Mouse (Mus musculus): ENCODE measurements around the gene Baat. TPM values are rescaled to one million over a fixed set of nuclear protein-coding genes. Genes with fewer than 3 reads are reported as not detected.
"Not testable (repeated sequence)": the region's sequence is repeated elsewhere in the genome, so short reads cannot be mapped to it uniquely, and the experiment has no call there.

Baat gene
- polyA plus RNA-seq, 2 experiments: 0.47 to 0.86 TPM

DNA sequence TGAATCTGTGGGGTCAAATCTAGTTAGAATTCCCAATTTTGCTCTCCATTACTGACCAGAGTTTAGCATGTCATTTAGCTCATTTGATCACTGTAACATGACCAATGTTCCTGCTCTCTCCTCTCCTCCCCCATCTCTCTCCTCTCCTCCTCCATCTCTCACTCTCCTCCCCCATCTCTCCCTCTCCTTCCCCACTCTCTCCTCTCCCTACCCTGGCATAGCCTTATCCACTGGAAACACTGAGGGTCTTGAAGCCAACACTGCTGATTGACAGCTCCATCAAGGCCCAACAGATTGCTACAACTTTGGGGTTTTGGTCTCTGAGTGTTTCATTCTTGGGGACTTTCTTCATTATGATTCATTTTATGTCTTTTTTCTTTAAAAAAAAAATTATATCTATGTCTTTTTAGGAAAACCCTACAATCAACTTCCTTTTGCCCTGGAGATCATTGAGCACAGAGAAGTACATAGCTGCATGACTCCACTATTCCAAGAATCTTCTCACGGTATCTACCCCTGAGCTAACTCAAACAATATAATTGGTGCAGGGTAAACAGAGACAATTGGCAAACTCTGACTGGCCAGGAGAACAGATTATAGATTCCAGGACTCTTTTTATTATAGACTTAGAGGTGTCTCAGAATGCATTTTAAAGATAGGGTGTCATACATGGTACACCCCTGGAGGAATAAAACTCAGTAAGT is 54.4 kb downstream of the Baat start:
- Histone ChIP-seq H3K36me3 (replicated peaks; ENCODE audit: control insufficient read depth, insufficient read depth, low read depth) (no peaks in the 10 kb centered on the region), H3K4me2 (ENCODE audit: low read depth) (peak overlapping the region; percentile 29), H3K9ac (replicated peaks) (no peak overlapping the region; the same call in 1 of the 2 replicates), H3K27me3 (ENCODE audit: control insufficient read depth, insufficient read depth, low read length) (no peaks in the 10 kb centered on the region), H3K4me1 (replicated peaks; ENCODE audit: control insufficient read depth in 2 of 2, insufficient read depth in 2 of 2, low read length in 1 of 2) (peaks cover 12 to 22% of the 10 kb centered on the region in 2 experiments), H3K9me3 (ENCODE audit: control insufficient read depth, low read length) (no peaks in the 10 kb centered on the region), H3K27ac (peak overlapping the region; percentile 55), H3K4me3 (ENCODE audit: insufficient read depth in 1 of 2, low read depth in 2 of 2, low read length in 2 of 2) (no peak overlapping the region)
- 51% methylated on average over 1 of the region's 1 CpGs for WGBS (ENCODE audit: insufficient replicate concordance)
- peak; percentile 62 for ATAC-seq (ENCODE audit: insufficient read depth)
- no peak for DNase-seq (ENCODE audit: low read depth in 3 of 3, low spot score in 3 of 3)
- TF ChIP-seq EP300 (IDR thresholded peaks at IDR 0.05; ENCODE audit: low read depth) (no peak), CTCF (IDR thresholded peaks at IDR 0.05; ENCODE audit: low read depth) (no peak)

DNA sequence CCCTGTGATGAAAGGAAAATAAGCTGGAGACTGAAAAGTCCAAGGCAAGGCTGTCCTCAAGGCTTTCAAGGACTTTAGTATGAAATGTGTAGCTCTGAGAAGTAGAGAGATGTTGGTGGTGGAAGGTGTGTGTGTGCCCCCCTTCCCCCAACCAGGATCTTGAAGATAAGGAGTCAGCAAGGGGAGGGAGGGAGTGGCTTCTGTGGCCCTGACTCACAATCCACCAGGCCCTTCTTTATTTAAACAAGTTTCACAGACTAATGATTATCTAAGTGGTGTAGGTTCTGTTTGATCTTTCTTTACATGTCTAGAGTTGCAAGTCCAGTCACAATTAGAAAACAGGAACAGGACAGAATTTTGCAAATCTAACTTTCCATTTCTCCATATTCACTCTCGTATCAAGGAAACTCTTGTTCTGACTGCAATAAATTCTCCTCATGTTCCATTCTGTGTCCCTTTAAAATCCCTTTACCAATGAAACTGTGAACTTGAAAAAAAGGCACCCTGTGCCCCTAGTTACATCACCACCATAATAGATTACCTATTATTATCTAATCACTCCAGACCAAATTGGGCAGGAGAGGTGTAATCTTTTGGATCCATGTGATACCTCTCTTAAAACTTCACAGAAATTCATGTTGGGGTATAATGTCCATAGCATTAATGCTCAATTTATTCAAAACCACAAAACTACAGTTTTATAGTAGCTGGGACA is 55.1 kb downstream of the Baat start:
- not testable (repeated sequence) for H3K27me3 ChIP-seq (ENCODE audit: control insufficient read depth, insufficient read depth, low read length); H3K36me3 ChIP-seq (replicated peaks; ENCODE audit: control insufficient read depth, insufficient read depth, low read depth); DNase-seq (ENCODE audit: low read depth in 3 of 3, low spot score in 3 of 3); H3K4me3 ChIP-seq (ENCODE audit: insufficient read depth in 1 of 2, low read depth in 2 of 2, low read length in 2 of 2); H3K9ac ChIP-seq (replicated peaks); H3K9me3 ChIP-seq (ENCODE audit: control insufficient read depth, low read length)
- peak overlapping the region; percentile 29 for H3K4me2 ChIP-seq (ENCODE audit: low read depth)
- ATAC-seq (ENCODE audit: insufficient read depth): peak; percentile 83
- peaks cover 12 to 22% of the 10 kb centered on the region in 2 experiments for H3K4me1 ChIP-seq (replicated peaks; ENCODE audit: control insufficient read depth in 2 of 2, insufficient read depth in 2 of 2, low read length in 1 of 2)
- peak overlapping the region; percentile 55 for H3K27ac ChIP-seq
- peak; percentile 51 for TF ChIP-seq EP300 (IDR thresholded peaks at IDR 0.05; ENCODE audit: low read depth)
- WGBS (ENCODE audit: insufficient replicate concordance): 67% methylated on average over 1 of the region's 1 CpGs

Other genes with a start within 250 kb of the Baat start
- gene Acnat2, start 98.4 kb downstream of the Baat start, polyA plus RNA-seq (2012; rRNA removed): 0.14 and 0.20 TPM in 2 replicates
- 0.20 and 0.71 TPM in 2 replicates for gene Acnat2, start 98.4 kb downstream of the Baat start, polyA plus RNA-seq (2014; fragmentation: Nextera tagmentation; extraction: Ambion mirVana)
- 0.73 and 1.2 TPM in 2 replicates for gene Acnat1, start 32.6 kb downstream of the Baat start, polyA plus RNA-seq (2012; rRNA removed)
- gene Acnat1, start 32.6 kb downstream of the Baat start, polyA plus RNA-seq (2014; fragmentation: Nextera tagmentation; extraction: Ambion mirVana): 0.11 and 0.61 TPM in 2 replicates
- 11.7 and 16.6 TPM in 2 replicates for gene Mrpl50, start 14.5 kb upstream of the Baat start, polyA plus RNA-seq (2012; rRNA removed)
- 55.7 TPM in 2 replicates for gene Mrpl50, start 14.5 kb upstream of the Baat start, polyA plus RNA-seq (2014; fragmentation: Nextera tagmentation; extraction: Ambion mirVana)
- 0.88 and 1.5 TPM in 2 replicates for gene Zfp189, start 14.6 kb upstream of the Baat start, polyA plus RNA-seq (2012; rRNA removed)
- gene Zfp189, start 14.6 kb upstream of the Baat start, polyA plus RNA-seq (2014; fragmentation: Nextera tagmentation; extraction: Ambion mirVana): 2.6 and 3.5 TPM in 2 replicates
- 88.5 and 103 TPM in 2 replicates for gene Aldob, start 43.0 kb upstream of the Baat start, polyA plus RNA-seq (2012; rRNA removed)
- 240 and 257 TPM in 2 replicates for gene Aldob, start 43.0 kb upstream of the Baat start, polyA plus RNA-seq (2014; fragmentation: Nextera tagmentation; extraction: Ambion mirVana)
- 4.8 and 5.8 TPM in 2 replicates for gene Tmem246, start 91.3 kb upstream of the Baat start, polyA plus RNA-seq (2012; rRNA removed)
- 6.7 and 9.0 TPM in 2 replicates for gene Tmem246, start 91.3 kb upstream of the Baat start, polyA plus RNA-seq (2014; fragmentation: Nextera tagmentation; extraction: Ambion mirVana)
- gene Rnf20, start 125.4 kb upstream of the Baat start, polyA plus RNA-seq (2012; rRNA removed): 8.2 and 14.5 TPM in 2 replicates
- 15.7 and 18.3 TPM in 2 replicates for gene Rnf20, start 125.4 kb upstream of the Baat start, polyA plus RNA-seq (2014; fragmentation: Nextera tagmentation; extraction: Ambion mirVana)
- gene Ppp3r2, start 175.5 kb upstream of the Baat start, polyA plus RNA-seq (2012; rRNA removed): not detected in 2 replicates
- not detected in 2 replicates for gene Ppp3r2, start 175.5 kb upstream of the Baat start, polyA plus RNA-seq (2014; fragmentation: Nextera tagmentation; extraction: Ambion mirVana)